ENCODE assay signal across 16 mouse cellular contexts in the genomic region with DNA sequence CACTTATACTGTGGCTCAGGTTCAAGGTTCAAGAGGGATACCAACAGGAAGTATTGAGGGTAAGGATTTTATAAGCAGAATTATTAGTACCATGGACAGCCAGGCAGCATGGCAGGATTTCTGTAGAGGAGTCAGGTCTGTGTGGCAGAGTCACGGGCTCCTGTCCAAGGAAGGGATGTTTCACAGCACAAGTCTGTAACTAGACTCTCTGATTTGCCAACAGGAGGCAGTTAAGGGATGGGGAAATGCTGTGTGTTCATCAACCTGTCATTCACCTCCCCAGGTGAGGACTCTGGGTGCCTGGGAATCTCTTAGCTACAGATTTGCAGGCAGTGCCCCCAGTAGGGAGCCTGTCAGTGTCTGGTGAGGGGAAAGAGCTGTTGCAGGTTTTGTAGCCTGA.
"Had no signal": no experiment of that assay in that cellular context is flagged by ENCODE, and none has a peak within 500 bp of the region (broad histone marks: within the 10 kb centered on the region; RNA-seq: fewer than 3 reads in every experiment).

No protein-coding gene starts in this region.

- DNase-seq: heart, postnatal 10 days; heart, postnatal 14 days; heart, postnatal 36 days; heart, postnatal 4 days; kidney, adult 11 months; kidney, adult 18-20 months; kidney, adult 2 months; kidney, adult 8-10 months; kidney, adult 9 months; kidney, postnatal 10 days; kidney, postnatal 14 days; kidney, postnatal 25 days; kidney, postnatal 36 days; kidney, postnatal 4 days; layer of hippocampus, adult 9-11 months; layer of hippocampus, postnatal 36 days had no signal
